Mouse (Mus musculus): ENCODE results near the gene Wnt11.

Wnt11 gene

DNA sequence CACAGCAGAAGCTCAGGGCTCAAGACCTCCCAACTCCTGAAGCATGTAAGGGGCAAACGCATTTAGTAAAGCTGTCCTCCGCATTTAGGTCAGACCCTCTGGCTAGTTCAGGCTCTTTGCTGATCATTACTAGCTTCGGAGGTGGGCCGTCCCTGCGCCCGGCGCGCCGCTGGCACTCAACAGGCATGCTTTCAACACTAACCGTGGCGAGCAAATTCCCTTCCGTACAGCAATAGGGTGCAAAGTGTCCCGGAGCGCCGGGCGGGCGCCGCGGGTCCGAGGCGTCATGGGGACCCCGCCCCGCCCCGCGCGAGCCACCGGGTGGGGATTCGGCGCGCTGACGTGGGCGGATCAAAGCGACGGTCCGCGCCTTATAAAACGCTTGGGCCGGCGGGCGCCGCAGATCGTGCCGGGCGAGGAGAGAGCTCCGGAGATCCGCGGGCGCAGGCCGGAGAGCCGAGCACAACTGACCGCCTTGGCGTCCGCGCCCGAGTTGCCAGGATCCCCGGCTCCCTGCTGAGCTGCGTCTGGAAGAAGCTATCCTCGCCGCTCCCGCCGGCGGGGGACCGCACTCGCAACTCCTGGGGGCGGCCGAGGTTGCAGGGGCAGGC lies at the start of gene Wnt11:
Gene Wnt11 (plus strand): TSS at position 402 of the 611 bp plus-strand sequence.
- DNase-seq: no peak

DNA sequence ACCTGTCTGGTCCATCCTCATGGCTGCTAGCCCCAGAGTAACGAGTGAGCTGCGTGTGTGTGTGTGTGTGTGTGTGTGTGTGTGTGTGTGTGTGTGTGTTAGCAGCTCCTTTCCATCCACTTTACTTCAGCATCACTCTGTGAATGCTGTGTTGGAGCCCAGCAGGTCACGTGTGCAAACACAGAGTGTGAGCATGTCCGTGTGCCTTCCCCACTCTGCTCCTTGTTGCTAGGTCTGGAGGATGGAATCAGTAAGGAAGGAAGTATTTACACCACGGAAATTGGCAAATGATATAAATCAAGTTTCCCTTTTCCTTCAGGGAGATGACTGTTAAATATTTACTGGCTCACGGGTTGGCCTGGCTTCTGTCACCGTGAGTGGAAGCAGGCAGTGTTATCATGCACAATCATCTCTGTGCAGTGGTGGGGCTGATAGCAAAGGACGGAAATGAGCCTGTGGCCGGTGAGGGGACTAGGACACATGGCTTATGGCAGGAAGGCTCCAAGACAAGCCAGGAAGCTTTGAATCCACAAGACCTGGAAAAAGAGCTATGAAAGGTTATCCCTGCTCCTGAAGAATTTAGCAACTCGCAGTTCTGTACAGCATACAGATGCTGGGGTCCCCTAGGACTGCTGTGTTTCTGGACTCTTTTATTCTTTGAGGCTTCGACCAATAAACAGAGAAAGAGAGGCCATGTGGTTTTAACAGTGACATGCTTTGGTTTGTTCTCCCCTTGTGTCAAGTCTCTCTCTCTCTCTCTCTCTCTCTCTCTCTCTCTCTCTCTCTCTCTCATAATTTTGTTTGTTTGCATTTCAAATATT lies 47.9 kb upstream of the Wnt11 start:
- no peak for DNase-seq

DNA sequence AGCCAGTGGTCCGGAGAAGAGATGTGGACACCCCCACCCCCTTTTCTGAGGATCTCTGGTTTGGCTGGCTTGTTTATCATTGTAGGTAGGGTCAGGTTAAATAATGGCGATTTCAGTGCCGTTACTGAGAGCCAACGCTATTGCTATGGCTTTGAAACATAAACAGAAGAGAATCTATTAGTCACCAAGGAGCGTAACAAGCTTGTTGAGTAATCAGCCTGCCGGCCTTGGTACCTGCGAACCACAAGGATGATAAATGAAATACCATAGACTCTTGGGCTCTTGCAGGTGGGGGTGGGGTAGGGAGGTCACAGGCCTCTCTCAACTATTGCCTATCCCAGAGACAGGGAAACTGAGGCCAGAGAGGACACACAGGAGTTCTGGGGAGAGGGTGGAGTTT lies 46.2 kb upstream of the Wnt11 start:
- no peak for DNase-seq

DNA sequence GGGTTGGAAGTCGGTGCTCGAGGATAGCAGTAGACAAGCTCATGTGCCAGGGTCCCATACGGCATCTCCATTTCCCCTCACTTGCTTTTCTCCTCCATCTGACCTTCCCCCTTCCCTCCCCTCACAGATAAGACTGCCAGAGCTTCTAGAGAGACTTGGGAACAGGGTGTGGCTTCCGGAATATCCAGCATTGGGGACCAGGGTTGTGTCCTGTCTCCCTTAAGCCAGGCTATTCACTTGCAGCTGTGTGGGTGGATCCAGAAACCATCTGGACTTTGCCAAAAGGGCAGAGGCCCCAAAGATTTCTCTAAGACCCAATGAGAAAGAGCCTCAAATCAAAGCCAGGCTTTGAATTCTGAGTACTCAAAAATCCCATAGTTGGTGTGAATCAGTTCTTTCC lies 45.8 kb upstream of the Wnt11 start:
- DNase-seq: no peak

DNA sequence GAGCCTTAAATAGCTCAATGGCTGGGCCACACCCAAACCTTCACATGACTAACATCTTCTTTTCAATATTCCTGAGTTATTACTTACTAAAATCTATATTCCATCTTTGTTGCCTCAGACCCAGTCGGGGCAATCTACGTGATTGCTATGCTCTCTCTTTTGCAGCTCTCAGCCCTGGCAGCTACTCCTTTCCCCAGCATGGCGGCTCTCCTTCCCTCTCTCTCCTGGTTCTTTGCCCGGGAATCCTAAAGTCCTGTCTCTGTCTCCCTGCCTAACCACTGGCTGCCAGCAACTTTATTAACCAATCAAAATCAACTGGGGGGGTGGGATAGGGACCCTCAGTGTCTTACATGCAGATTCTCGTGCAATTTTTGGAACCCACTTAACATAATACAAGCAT lies 43.0 kb upstream of the Wnt11 start:
- no peak for DNase-seq

DNA sequence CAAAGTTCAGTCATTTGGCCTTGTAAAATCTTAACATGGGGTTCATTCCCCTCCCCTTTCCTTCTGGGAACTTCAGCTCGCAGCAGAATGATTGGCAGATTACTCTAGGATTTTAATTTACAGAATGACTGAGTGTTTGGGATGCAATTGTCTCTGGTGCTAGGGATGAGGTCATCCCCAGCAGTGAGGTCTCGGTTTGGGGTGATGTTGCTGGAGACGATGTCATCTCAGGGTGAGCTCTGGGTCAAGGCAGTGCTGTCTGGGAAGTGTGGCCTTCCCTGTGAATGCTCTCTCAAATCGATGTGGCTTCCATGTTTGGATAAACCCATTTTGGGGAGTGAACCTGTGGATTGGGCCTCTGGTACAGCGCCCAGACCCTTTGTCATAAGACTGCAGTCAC lies 41.1 kb upstream of the Wnt11 start:
- DNase-seq: no peak

DNA sequence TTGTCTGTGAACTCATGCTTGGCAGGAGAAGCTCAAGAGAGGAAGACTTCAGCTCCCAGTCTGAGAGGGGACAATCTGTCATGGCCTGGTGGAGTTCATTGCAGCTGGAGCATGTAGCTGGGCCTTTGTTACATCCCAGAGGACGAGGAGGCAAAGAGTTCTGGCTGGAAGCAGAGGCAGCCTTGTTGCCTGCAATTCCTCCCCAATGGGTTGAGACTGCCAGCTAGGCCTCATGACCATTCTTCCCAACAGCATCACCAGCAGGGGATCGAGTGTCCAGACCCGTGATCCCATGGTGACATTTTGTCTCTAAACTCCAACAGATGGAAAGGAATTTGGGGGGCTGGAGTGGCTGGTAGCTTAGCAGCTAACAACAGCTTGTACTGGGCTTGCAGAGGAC lies 40.5 kb upstream of the Wnt11 start:
- no peak for DNase-seq

DNA sequence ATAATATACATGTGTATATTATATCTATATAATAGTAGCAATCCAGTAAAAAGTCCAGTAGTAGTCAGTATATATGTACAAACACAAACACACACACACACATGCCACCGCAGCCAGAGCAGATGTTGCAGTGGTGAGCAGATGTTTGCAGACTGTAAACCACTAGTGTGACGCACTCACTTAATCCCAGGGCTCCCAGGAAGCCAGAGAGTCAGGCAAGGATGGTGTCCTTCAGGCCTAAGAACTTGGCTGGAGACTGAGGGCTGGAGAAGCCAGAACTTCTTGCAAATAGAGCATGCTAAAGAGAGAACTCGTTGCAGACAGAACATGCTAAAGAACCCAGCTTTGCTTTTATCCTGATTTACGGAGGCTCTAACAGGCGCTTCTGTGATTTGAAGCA lies 39.3 kb upstream of the Wnt11 start:
- no peak for DNase-seq

DNA sequence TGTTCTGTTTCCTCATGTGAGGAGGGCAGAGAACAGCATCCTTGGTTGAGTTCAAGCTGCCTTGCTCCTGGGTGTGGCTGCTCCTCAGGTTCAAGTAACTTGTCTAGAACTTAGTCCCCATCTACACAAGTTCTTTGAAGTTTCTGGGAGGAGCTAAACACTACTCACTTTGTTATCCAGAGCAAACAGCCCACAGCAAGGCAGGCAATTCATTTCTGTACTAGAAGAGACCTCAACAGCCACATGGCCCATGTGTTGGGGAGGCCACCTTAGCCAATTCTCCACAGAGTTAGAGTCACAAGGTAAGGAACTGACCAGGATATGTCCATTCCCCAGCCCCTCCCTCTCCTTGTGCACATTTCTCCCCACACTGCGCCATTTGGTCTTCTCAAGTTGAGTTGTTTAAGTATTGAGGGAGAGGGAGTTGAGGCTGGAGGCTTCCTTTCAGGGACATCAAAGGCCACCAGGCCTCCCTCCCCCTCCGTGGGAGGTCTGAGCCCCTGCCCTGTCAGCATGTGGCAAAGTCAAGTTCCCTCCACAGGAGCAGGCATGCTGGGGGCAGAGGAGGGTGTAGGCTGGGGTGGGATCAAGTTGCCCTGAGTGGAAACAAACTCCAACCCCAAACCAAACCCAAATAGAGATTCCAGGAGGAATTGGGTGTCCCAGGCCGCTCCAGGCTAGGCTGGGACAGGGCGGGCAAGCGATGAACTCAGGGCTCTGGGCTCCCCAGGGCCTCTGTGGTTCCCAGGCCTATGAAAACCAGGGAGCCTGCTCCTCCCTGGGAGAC lies 37.4 kb upstream of the Wnt11 start:
- DNase-seq: no peak

DNA sequence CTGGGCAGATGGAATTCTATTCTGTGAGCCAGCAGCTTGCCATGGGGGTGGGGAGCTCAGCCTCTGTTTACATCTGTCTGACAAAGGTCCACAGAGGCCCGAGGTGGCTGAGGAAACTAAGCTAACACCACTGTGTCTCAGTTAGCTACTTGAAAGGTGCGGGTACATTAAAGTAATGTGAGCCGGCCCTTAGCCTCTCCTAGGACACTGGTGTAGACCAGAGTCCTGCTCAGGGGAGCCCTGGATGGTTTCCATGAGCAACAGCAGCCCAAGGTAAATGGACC lies 36.8 kb upstream of the Wnt11 start:
- DNase-seq: no peak

DNA sequence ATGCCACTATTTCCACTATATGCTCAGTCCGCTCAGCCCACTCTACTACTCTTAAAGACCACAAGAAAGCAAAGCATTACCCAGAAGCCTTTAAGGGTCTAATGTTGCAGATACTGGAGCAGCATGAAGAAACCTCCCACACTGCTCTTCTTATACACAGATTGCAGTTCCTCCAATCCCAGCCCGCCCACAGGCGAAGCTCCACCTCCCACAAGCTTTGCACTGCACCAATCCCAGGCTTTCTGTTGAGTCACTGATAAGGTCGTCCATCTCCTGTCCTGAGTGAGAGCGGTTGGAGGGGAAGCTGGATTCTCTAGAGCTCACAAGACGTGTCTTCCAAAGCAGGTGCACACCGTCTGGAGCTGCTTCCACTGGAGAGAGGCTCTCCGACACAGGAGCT lies 34.5 kb upstream of the Wnt11 start:
- no peak for DNase-seq

DNA sequence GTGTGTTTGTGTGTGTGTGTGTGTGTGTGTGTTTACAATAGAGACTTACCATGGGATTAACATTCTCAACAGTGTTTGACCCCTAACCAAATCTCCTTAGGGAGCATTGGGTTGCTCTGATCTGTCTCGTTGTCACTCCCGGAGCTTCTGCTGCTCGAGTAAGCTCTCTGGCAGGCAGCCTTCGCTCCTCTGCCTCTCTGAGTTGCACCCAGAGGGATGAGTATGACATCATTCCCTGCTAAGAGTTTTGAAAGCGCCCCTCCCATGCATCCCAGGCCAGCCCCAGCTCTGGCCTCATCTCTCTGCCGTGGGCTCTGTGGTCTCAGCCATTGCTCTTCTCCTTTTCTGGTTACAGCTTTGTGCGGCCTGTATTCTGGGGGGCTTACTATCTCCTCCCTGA lies 33.8 kb upstream of the Wnt11 start:
- no peak for DNase-seq

DNA sequence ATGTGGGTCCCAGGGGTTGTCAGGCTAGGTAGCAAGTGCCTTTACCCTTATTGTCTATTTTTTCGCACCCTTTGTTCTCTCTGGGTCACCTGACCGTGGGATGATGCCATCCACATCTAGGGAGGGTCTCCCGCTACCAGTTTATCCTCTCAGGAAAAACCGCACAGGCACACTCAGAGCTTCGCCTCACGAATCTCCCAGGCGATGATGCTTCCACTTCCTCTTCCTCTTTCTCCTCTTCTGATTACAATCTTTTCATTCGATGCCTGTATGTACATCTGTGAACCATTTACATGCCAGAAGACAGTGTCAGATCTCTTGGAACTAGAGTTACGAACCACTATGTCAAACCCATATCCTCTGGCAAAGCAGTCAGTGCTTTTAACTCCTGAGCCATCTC lies 31.7 kb upstream of the Wnt11 start:
- no peak for DNase-seq

DNA sequence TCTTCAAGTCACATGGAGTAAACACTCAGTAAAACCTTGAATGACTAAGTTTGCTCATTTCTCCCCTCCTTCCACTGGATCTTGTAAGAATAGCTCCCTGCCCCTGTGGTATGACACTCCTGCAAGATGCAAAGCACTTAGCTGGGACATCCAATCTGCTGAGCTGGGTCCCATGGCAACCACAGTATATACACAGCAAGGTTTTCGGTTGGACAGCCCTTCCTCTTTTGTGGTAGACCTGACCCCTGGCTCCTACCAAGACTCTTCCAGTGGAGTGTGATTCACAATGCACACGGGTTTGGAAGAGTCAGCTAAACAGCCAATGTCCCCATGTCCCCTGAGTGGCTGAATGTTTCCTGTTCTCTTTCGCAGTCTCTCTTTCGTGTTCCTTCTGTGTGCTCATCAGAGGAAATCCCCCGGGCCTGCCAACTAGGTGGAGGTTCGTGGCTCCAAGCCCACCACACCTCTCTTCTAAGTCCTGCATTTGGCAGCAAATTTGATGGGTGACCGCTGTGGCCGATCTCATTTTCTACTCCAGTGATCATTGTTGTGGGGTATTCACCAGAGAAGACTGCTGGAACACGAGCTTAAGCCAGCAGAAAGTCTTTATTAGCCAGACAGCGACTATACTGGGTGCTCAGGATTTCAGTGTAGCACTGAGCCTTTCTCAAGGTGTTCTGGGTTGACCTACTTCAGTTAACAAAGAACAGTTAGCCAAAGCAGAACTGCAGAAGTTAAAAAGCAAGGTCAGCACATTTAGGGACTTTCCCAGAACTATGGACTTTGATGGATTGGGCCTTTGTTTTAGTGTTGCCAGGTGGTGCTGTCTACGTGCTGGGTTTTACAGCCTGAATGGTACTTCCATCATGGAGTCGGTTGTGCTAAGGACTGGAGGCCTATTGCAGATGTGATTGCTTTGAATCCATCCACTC lies 29.8 kb upstream of the Wnt11 start:
- DNase-seq: no peak

DNA sequence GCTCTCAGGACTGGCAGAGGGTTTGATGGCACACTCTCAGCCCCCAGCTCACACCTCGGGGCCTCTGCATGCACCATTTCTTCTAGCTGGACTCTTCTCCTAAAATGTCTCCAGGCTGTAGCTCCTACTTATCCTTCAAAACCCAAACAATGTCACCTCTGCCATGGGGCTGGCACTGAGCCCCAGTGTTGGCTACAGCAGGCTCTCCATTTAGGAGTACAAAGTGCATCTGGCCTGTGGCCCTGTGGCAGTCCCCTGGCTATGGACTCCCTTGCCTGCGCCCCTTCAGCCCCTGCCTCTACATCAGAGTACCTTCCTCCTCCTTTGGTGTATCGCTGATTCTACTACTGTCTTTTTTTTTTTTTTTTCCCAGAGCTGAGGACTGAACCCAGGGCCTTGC lies 28.0 kb upstream of the Wnt11 start:
- no peak for DNase-seq

DNA sequence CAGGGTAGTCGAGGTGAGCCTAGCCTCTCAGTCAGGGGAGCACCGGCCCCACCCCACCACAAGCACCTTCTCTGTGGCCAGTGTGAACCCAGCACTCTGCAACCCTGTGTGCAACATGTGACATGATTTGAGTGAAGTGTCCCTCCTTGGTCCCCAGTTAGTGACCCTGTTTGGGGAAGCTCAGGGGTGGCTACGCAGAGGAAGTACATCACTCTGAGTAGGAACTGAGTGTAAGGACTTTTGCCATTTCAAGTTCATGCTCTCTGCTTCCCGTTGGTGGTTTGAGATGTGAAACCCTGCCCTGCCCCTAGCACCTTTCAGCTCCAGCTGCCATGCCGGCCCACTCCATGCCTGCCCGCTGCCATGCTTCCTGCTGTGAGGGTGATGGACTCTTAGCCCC lies 25.5 kb upstream of the Wnt11 start:
- no peak for DNase-seq

DNA sequence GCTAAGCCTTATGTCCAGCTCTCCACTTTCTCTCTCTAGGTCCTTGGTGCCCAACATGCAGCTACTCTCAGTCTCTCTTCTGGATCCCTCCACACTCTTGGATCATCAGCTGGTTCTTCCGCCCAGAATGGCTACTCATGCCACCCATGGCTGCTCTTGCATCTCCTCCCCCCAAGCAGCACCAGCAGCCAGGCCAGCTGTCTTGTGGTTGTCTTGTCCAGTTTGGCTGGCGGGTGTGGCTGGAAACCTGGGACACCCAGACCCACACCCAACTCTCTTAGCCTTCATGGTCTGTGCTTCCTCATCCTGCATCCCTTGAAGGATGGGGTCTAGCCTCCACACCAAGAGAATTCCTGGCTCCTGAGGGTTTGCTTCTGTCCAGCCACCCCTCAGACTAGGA lies 24.3 kb upstream of the Wnt11 start:
- no peak for DNase-seq

DNA sequence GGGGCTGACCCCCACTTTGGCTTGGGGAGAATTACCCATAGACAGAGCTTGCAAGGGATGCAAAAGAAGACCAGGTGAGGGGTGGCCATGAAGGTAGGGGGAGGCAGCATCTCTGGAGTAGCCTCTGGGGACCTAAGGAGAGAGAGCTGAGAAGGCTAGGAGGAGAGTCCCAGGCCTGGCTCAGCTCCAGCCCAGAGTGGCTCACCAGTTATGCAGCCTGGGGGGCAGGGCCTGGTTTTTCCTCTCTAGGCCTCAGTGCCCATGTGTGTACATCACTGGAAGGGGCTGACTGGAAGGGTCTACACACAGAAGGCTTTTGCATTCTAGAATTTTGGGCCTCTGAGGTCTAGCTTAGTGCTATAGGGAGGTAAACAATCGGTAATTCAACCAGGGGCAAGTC lies 14.4 kb upstream of the Wnt11 start:
- DNase-seq: no peak

DNA sequence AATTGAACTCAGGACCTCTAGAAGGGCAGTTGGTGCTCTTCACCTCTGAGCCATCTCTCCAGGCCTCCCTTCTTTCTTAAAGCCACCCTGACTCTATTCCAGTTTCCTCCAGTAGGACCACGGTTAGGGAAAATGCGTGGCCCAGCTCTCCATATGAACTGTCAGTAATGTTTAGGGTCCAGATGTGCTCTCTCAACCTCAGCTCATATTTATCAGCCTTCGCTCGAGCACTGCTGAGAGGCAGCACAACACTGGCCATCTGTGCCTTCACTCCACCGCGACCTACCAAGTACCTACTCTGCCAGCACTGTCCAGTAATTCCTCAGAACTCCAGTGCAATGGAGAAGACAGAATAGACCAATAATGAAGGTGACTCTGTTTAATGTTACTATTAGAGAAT lies 12.0 kb upstream of the Wnt11 start:
- no peak for DNase-seq

DNA sequence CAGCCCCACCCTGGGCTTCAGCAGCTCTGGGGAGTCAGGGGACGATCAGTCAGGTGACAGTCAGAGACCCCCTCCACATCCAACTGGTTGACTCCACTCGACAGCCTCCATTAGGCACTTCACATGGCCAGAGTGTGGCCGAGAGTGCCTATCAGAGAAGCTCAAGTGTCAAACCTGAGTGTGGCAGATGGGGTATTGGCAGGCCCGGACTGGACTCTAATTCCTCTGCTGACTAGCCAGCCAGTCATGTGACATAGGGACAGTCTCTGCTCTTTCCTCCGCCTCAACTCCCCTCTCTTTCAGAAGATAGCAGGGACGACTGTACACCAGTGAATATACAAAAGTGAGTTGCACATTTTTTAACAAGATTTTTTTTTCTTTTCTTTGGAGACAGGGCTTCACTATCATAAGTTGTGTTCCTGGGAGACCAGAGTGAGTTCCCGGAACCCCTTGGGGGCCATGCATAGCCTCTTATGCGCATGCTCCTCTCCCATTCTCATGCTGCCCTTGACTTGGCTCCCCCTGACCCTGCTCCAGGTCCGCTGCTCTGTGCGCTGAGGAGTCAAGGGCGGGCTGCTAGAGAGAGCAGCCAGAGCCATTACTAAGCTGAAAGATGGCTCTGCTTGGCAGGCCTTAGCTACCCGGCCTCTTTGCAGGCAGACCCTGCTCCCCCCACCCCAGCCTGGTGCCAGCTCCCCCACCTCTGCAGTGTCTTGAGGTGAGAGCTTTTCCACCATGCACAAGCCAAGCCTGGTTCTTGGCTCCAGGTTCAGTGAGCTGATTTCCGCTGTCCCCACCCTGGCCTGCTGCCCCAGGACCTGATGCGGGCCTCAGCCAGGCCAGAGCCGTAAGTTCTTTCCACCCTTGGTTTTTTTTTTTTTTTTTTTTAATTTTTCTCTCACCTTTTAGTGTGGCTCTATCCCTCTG lies 10.8 kb upstream of the Wnt11 start:
- no peak for DNase-seq

DNA sequence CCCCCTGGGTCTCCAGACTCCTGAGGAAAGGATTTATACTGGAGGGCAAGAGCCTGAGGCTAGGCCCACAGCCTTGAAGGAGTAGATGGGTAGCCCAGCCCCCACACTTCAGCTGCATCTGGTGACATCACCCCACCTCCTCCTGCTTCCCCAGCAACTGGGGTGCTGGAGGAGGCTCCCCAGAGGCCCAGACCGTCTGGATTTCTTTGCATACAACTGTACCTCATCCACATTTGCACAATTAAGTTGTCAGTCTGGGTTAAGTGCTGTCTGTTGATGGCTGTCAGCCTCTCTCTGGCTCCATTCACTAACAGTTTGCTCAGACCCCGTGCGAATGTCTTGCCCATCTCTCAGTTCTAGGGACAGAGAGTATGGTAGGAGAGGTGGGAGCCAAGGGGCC lies 6.9 kb upstream of the Wnt11 start:
- DNase-seq: no peak

DNA sequence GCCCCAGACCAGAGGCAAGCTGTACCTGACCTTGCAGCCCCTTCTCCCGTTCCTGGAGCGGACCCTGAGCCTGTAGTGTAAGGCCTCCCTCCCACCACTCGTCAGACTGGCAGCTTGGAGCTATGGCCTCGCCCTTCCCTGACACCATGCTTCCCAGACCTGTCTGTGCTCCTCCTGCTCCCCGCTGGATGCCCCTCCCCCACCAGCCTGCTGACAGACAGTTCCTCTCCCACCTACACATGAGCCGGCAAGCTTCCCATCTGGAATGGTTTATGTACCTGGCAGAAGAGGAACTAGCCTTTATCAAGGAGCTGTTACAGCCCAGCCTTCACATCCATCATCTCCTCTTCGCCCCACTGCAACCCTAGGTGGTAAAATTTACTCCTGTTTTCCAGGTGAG lies 6.0 kb upstream of the Wnt11 start:
- no peak for DNase-seq

All from cerebellum, adult 8-10 months (tissue).